Mouse (Mus musculus): ENCODE data around the gene Gja4. TPM values are rescaled to one million over a fixed set of nuclear protein-coding genes. Genes with fewer than 3 reads are reported as not detected.

The Gja4 gene
- polyA plus RNA-seq, 1 experiment from 2014 or later = 25.4 TPM

DNA sequence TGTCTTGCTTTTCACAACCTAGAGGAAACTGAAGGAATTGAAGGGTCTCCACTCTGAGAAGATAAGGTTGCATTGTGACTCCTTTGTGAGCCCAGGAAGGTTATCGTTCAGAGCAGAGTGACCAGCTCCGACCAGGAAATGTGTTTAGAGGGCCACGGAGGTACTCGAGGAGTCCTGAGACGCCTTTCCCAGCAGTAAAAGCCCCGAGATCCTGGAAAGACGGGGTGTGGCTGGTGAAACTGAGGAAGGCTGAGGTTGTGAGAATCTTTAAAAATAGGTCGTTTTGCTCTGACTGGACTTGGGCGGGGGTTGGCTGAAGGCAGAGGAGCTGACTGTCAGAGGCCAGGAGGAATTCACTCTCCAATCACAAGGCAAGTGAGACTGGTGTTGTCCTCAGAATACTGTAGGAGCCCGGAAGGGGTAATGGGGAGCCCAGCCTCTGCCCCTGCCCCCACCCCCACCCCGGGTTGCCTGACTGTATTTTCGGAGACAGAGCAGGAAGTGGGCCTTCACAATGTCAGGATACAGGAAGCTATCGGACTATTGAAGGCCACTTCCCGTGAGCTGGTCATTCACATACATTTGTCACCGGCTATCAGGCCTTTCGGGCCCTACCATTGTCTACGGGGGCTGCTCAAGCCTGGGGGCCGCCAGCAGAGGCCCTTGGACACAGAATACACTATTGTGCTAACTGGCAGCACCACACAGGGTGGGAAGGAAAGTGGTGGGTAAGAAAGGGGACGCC, 50.2 kb downstream of the Gja4 start:
- Histone ChIP-seq H3K36me3 (replicated peaks; ENCODE audit: control insufficient read depth, insufficient read depth) (no peaks in the 10 kb centered on the region), H3K9ac (no peak overlapping the region), H3K4me2 (replicated peaks) (no peak overlapping the region), H3K9me3 (ENCODE audit: control insufficient read depth, low read length) (no peaks in the 10 kb centered on the region), H3K4me3 (replicated peaks; ENCODE audit: low read length) (no peak overlapping the region), H3K4me1 (replicated peaks; ENCODE audit: control insufficient read depth, insufficient read depth, low read length) (no peaks in the 10 kb centered on the region), H3K27me3 (ENCODE audit: control insufficient read depth, insufficient read depth, low read length) (no peaks in the 10 kb centered on the region), H3K27ac (peak overlapping the region; percentile 20; the same call in 1 of the 2 replicates)
- no peak for DNase-seq (ENCODE audit: low spot score)
- ATAC-seq (ENCODE audit: low FRiP score) = no peak
- 52% methylated on average over 19 of the region's 19 CpGs for WGBS

DNA sequence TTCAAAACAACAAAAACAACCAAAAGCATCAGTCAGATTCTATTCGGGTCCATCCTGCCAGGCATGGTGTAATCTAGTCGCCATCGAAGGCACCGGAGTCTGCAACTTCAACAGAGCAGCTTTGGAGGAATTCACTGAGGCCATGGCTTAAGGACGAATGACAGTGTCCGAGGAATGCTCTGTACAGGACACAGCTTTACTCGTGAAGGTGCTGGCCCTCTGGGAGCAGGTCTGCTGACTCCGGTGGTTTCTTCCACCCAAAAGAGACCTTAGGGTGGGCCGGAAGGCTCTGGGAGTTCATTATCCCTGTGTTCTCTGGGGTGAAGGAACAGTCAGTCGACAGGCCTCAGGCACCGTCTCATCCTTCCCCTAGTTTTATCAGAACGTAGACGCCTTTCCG, 52.2 kb downstream of the Gja4 start:
- Histone ChIP-seq H3K27me3 (ENCODE audit: control insufficient read depth, insufficient read depth, low read length) (no peaks in the 10 kb centered on the region), H3K4me2 (replicated peaks) (no peak overlapping the region), H3K36me3 (replicated peaks; ENCODE audit: control insufficient read depth, insufficient read depth) (no peaks in the 10 kb centered on the region), H3K27ac (no peak overlapping the region), H3K4me3 (replicated peaks; ENCODE audit: low read length) (no peak overlapping the region), H3K9ac (no peak overlapping the region), H3K9me3 (ENCODE audit: control insufficient read depth, low read length) (no peaks in the 10 kb centered on the region), H3K4me1 (replicated peaks; ENCODE audit: control insufficient read depth, insufficient read depth, low read length) (no peaks in the 10 kb centered on the region)
- DNase-seq (ENCODE audit: low spot score) = no peak
- ATAC-seq (ENCODE audit: low FRiP score) = no peak
- WGBS = 93% methylated on average over 14 of the region's 14 CpGs

Other genes with a start within 250 kb of the Gja4 start
- 33.8 and 34.0 TPM in 2 replicates for gene Zmym6, start 236.7 kb downstream of the Gja4 start, polyA plus RNA-seq (2014; fragmentation: Nextera tagmentation; extraction: Ambion mirVana)
- gene Tmem35b, start 190.3 kb downstream of the Gja4 start, polyA plus RNA-seq (2014; fragmentation: Nextera tagmentation; extraction: Ambion mirVana) = 14.0 and 18.1 TPM in 2 replicates
- gene Dlgap3, start 144.8 kb downstream of the Gja4 start, polyA plus RNA-seq (2014; fragmentation: Nextera tagmentation; extraction: Ambion mirVana) = 30.8 and 35.1 TPM in 2 replicates
- 53.8 and 60.9 TPM in 2 replicates for gene Smim12, start 70.3 kb downstream of the Gja4 start, polyA plus RNA-seq (2014; fragmentation: Nextera tagmentation; extraction: Ambion mirVana)
- gene Gjb3, start 16.8 kb upstream of the Gja4 start, polyA plus RNA-seq (2014; fragmentation: Nextera tagmentation; extraction: Ambion mirVana) = 0.17 TPM in 1 of 2 replicates, not detected in the other
- 0.17 TPM in 1 of 2 replicates, not detected in the other for gene Gjb4, start 40.0 kb upstream of the Gja4 start, polyA plus RNA-seq (2014; fragmentation: Nextera tagmentation; extraction: Ambion mirVana)
- 0.12 and 0.21 TPM in 2 replicates for gene Gjb5, start 44.1 kb upstream of the Gja4 start, polyA plus RNA-seq (2014; fragmentation: Nextera tagmentation; extraction: Ambion mirVana)